Mouse (Mus musculus): ENCODE data around the gene Tcf12.

- TF ChIP-seq POLR2A (IDR thresholded peaks at IDR 0.05; ENCODE audit: low read depth, low read length) (no peak), CTCF (conservative IDR thresholded peaks at IDR 0.05 in 1 of 2, IDR thresholded peaks at IDR 0.05 in 1 of 2; ENCODE audit: low read depth in 2 of 2, low read length in 2 of 2) (no peak), CHD2 (IDR thresholded peaks at IDR 0.05; ENCODE audit: low read length) (no peak), NRF1 (IDR thresholded peaks at IDR 0.05; ENCODE audit: low read depth, low read length) (no peak), MAX (IDR thresholded peaks at IDR 0.05; ENCODE audit: low read length) (no peak), USF2 (conservative IDR thresholded peaks at IDR 0.05; ENCODE audit: low read depth, low read length) (no peak), PAX5 (IDR thresholded peaks at IDR 0.05; ENCODE audit: low read length) (no peak), RCOR1 (conservative IDR thresholded peaks at IDR 0.05; ENCODE audit: low read depth, low read length) (no peak), MAFK (IDR thresholded peaks at IDR 0.05; ENCODE audit: insufficient replicate concordance, low read length) (no peak)
Measured at GRCm38 (mm10) chr9:71989663-71990062, 122.0 kb downstream of the Tcf12 start.

Measured in CH12.LX (cell line).